Mouse (Mus musculus): ENCODE results near the gene Card14.

DNA sequence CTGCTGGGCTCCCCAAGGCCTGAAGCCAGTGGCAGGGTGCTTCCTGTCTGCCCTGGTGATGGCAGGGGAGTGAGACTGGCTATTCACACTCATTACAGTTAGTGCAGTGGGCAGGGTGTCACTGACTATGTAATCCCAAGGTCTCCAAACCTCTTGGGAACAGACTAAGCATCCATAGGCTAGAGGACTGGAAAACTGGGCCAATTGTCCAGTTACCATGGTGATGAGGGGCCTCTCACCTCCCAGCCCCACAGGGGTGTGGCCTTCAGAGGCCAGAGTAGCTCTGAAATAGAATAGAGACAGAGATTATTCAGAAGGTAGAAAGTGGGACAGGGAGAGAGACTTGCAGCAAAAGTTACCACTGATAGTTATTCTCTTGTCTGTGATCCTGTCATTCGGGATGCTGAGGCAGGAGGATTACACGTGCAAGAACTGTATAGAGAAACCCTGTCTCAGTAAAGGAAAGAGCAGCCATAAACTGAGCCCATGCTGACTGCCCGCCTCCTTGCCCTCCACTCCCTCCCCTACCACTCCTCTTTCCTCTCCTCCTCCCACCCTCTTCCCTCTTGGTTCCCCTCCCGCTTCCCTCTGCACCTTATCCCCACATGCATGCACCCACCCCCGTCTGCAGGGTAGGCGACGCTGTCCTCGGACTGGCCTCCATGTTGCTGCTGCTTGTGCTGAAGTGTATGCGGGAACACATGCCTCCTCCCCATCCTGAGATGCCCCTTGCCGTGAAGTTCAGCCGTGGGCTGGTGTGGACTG, 55.4 kb downstream of the Card14 start:
- no peak for TF ChIP-seq CTCF (IDR thresholded peaks at IDR 0.05; ENCODE audit: borderline replicate concordance, extremely low read depth, insufficient read depth, insufficient read length)
- no peak for TF ChIP-seq POLR2A (IDR thresholded peaks at IDR 0.05; ENCODE audit: borderline replicate concordance, extremely low read depth, insufficient read depth, insufficient read length, poor library complexity, severe bottlenecking)

Data from brain, embryonic 14.5 days (tissue).